Mouse (Mus musculus) embryo, embryonic 9.5 days (tissue): ENCODE results near the gene Aoc2.

ENCODE experiments used
- DNase-seq: peaks from one replicate; pipeline ENCODE4 v3.0.0-alpha.2; 2017; ENCODE audit errors: extremely low spot score

The Aoc2 gene

DNA sequence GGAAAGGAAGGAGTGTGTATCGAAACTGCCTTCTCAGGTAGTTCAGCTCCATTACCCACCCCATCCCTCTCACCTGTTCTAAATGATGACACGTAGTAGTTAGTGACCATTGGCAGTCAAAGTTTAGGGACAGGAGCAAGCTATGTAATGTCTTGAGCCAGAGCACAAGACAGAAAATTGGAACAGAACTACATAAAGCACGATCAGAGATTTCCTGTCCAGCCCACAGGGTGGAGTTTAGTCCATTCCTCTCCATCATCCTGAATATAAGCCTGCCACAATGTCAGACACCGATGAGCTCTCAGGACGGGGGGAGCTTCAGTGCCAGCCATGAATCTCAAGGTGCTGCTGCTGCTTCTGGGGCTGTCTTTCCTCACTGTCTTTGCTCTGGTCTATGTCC, at the start of gene Aoc2:
TSS of gene Aoc2 (plus strand) at position 301 of the 400 bp plus-strand sequence.
- DNase-seq, result no peak

DNA sequence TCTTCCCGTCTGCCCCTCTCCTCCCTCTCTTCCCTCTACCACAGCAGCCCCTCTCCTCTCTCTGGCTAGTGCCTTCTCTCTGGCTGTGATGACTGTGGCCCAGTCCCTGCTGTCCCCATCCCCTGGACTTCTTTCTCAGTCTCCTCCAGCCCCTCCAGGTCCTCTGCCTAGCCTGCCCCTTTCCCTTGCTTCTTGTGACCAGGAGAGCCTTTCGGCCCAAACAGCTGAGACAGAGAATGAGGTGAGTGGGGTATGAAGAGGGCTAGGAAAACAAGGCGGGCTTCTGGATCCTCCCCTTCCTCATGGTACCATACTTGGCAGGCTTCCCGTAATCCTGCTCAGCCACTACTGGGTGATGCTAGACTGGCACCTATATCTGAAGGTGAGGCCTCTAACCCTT, 49.6 kb upstream of the Aoc2 start:
- DNase-seq, result no peak

DNA sequence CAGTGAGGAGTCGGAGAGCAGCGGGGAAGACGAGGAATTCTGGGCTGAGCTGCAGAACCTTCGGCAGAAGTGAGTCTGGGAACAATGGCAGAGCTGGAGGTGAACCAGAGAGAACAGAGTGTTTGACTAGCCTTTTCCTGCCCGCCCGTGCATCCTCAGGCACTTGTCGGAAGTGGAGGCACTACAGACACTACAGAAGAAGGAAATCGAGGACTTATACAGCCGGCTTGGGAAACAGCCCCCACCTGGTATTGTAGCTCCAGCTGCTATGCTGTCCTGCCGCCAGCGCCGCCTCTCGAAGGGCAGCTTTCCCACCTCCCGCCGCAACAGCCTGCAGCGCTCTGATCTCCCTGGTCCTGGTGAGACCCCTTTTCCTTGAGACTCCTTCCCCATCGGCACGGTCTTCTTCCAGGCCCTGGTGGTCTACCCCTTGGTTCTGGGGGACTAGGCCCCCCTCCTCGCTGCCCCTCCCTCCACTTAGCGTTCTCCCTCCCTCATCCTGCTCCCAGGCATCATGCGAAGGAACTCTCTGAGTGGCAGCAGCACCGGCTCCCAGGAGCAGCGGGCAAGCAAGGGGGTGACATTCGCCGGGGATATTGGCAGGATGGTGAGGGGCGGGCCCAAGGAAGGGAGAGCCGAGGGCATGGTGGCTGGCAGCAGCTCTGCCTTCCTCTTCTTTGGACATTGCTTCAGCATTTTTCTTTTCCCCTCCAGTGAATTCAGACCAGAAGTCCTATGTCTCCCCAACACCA, 48.4 kb upstream of the Aoc2 start:
- no peak for DNase-seq

DNA sequence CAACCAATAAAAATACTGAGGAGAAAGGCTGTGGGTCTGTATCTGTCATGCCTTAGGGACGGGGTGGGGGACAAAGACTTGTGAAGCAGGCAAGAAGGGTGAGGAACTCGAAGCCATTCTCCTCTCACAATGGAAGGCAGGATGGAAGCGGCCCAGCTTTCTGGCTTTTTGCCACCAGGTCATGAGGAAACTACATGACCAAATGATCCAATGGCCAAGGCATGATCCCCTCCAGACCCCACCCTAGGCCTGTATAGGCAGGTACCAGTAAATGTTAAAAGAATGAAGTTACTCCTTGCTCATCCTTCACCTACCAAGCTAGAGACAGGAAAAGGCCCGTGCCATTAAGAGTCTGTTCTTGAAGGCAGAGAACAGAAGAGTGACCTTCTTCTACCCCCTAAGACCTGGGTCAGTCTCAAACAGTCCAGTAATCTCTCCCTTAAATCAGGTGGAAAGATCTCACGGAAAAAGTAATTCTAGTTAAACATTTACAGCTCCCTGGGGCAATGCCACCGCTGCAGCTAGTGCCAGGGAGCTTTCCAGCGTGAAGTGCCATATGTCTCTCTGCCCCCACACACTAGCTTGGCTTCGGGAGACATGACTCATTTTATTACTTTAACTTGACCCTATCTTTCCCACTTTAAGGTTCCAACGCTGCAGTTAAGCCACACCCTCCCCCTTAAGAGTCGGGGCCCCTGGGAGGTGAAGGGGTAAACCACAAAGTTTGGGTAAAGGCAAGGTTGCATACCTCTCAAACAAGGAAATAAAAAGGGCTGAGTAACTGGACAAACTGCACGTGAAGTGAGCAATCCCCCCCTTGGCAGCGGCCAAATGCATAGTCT, 47.3 kb upstream of the Aoc2 start:
- DNase-seq, result no peak

- DNase-seq, result peak; percentile 88
Observed at GRCm38 (mm10) chr11:101278223-101279192, 46.4 kb upstream of the Aoc2 start, which contains the start of the genes Cntd1 and Coa3. Gene Cntd1, plus strand, starts transcription at chr11:101279012. Gene Coa3, minus strand, starts transcription at chr11:101279114.

- no peak for DNase-seq
Observed at GRCm38 (mm10) chr11:101279193-101279569, 45.7 kb upstream of the Aoc2 start.

DNA sequence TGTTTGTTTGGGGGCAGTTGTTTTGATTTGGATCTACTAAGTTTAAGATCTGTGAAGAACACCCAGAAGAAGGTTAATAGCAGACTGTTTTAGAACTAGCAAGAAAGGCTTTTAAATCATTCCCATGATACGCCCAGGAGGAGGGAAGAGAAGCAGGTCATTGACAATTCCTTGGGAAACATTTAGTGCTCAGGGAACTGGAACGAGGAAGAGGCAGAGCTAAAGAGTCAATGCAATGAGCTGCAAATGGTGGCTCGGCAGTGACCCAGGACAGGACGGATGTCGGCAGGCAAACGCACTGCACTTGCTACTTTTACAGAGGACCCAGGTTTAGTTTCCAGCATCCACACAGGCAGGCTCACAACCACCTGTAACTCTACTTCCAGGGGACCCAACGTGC, 44.0 kb upstream of the Aoc2 start:
- no peak for DNase-seq

- DNase-seq, result no peak
Observed at GRCm38 (mm10) chr11:101282896-101283295, 42.0 kb upstream of the Aoc2 start.

DNA sequence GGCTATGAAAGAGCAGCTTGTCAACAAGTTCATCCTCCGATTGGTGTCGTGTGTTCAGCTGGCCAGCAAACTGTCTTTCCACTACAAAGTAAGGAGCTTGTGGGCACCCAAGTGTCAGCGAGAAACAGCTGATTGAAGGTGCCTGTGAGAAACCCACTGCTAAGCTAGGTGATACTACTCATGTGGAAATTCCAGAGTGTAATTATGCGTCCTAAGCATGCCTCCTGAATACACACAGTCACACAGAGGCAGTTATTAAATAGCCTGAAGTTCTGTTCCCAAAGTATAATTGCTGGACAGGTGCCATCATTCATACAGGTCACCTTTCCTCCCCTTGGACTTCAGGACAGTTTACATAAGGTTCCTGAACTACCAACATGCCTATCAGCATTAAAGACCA, 41.1 kb upstream of the Aoc2 start:
- no peak for DNase-seq

DNA sequence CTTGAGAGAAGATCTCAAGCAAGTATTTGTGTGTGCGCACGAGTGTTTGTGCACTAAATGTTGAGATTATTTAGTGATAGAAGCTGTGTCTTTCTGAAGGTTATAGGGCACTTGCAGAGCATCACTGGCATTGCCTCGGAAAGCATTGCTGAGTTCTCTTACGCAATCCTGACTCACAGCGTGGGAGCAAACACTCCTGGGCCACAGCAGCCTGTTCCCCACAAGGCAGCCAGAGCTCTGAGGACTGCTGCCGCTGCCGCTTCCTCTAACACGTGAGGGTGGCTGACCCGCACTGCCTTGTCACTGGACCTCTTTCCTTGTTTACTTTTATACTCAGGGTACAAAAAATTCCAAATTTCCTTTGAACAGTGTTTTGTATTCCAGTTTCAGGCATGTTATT, 37.6 kb upstream of the Aoc2 start:
- DNase-seq, result no peak

- DNase-seq, result no peak
Observed at GRCm38 (mm10) chr11:101291231-101291630, 33.6 kb upstream of the Aoc2 start.

DNA sequence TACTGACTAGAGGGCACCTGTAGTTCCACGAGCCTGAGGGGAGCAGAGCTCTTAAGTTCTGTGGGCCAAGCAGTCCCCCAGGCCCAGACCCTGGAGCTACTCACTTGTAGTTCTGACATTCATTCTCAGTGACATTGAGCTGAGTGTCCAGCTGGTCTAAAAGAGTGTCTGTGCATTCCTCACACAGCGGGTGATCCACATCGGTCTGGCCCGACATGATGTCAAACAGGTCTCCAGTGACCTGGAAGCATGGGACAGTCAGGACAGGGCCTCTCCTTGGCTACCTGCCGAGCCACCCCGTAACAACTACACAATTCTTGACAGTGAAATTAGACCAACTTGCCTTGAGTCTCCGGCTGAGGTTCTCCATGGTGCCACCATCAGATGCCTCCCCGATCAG, 29.7 kb upstream of the Aoc2 start:
- no peak for DNase-seq

GRCm38 (mm10) chr11:101300881-101301280, 24.0 kb upstream of the Aoc2 start:
- DNase-seq, result no peak

- DNase-seq, result no peak
Observed at GRCm38 (mm10) chr11:101301299-101302003, 23.4 kb upstream of the Aoc2 start.

GRCm38 (mm10) chr11:101302004-101302798, 22.7 kb upstream of the Aoc2 start, which contains the start of gene Becn1:
Gene Becn1, minus strand, starts transcription at chr11:101302286.
- peak; percentile 95 for DNase-seq

GRCm38 (mm10) chr11:101307744-101308143, 17.1 kb upstream of the Aoc2 start:
- DNase-seq, result no peak

GRCm38 (mm10) chr11:101311083-101311482, 13.8 kb upstream of the Aoc2 start:
- no peak for DNase-seq

DNA sequence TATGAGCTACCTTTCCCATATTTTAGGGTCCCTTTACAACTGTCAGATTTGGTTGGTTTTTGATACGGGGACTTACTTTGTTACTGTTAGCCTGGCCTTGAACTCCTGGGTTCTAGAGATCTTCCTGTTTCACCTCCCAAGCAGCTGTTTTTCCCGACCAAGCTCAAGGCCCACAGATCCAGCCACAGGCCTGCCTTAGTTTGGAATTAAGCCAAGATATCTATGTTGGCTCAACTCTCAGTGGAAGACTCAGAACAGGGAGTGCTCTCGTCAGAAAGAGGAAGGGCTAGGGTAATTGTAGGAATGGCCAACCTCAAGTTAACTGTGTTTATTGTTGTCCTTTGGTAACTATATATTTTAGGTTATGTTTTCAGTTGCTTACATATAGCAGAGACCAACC, 12.7 kb upstream of the Aoc2 start:
- DNase-seq, result no peak

DNA sequence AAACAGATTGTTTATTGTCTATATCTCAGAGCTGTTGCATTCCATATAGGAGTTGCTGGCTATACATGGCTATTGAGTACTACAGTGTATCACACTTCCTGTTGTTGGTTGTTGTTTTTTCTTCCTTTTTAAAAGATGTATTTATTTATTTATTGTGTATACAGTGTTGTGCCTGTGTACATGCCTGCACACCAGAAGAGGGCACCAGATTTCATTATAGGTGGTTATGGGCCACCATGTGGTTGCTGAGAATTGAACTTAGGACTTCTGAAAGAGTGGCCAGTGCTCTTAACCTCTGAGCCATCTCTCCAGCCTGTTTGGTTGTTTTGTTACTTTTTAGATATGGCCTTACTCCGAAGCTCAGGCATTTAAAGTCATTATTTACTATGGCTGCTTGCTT, 10.3 kb upstream of the Aoc2 start:
- no peak for DNase-seq

GRCm38 (mm10) chr11:101315082-101315650, 9.7 kb upstream of the Aoc2 start:
- no peak for DNase-seq
